Mouse (Mus musculus): ENCODE results near the gene Aebp2. TPM values are rescaled to one million over a fixed set of nuclear protein-coding genes. Genes with fewer than 3 reads are reported as not detected.
A peak's percentile ranks its signal among the peaks of the same experiment; 100 is the strongest.

Aebp2 gene
- total RNA-seq, 2 experiments from 2014 or later, result 29.2 to 30.3 TPM

DNA sequence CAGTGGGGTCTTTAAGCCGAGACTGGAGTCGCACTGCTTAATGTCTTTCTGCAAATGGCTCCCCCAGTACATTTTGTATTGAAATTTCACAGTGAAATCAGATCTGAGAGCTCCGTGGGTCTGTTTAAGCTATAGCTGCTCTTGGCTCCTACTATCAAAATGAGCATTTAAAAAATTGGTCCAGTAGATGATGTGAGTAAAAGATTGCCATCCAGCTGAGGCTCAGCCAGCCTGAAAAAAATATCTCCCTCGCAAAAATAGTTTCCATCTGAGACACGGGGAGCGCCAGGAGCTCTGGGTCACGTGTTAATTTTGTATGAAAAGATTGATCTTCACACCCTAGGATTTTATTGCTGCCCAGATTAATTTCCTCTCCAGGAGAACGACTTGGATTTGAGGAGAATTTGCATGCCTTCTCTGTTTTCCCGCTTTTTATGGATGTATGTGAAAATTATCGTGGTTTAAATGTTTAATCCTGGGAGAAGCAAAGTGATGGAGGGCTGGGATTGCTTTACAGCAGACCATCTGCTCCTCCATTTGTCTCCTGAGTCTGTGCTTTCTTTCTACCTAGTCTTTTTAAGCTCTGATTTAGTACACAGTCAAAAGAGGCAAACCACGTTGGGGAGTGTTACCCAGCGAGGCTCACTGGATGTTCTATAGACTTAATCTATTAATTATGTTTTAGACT lies 73.9 kb downstream of the Aebp2 start:
- DNase-seq, result no peak

DNA sequence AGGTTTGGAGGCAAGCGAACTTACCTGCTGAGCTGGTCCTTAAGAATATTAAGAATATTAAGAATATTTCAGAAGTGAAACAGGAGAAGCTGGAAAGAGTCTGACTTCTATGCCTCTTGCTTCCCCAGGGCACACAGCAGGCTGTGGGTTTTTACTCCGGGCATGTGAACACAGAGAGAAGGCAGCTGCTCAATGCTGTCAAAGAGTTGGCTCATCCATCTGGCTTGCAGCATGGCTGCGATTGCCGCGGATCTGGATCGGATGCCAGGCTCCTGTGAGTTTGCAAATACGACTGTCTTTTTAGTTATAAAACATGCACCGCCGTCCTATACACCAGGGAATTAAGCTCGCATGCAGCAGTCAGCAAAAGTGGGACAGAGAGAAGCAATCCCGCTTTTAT lies 75.5 kb downstream of the Aebp2 start:
- DNase-seq, result peak; percentile 53

DNA sequence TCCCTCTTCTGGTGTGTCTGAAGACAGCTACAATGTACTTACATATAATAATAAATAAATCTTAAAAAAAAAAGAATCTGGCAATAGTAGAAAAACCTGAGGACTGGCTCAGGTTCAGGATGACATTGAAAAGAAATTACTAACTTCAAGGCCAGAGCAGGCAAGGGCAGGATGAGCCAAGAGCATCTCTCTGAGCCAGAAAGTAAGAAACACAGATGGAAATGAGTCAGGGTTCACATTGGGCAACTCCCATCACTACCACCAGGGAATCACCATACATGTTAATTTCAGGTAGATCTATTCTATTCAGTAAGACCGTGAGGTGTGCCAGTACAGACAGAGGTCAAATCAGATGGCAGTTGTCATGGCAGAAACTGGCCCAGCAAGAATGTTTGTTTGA lies 76.1 kb downstream of the Aebp2 start:
- DNase-seq, result no peak

DNA sequence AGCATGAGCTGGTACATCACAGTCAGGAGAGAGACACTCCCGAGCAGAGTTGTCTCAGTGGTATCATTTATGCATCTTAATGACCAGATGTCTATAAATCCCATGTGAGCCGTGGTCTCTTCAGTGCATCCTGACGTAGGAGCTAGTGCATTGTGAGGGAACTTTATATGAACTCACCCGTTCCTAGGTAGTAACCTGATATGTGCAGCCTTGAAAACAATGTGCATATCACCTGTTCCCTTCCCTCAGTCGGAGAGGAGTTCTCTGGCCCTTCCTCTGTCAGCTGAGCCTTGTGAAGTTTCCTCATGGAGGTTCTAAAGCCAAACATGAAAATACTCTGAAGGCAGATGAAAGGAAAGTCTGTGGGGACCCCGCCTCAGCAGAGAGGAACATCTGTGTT lies 78.8 kb downstream of the Aebp2 start:
- DNase-seq, result no peak

DNA sequence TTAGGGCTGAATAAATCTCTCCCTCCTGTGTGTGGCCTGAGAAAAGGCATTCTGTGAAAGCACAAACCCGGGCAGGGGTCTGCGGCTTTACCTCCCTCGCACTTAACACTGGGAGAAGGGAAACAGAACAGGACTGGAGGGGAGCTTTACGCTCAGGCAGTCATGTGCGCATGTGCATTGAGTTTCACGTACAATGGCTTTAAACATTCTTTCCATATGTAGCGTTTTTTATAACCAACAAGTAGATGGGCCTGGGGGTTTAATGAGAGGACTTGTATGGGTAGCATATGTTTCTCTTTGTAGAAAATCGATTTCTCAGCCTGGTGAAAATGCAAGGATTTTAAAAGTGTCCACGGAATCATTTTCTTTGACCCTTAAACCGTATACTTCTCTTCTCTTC lies 82.7 kb downstream of the Aebp2 start:
- DNase-seq, result no peak

DNA sequence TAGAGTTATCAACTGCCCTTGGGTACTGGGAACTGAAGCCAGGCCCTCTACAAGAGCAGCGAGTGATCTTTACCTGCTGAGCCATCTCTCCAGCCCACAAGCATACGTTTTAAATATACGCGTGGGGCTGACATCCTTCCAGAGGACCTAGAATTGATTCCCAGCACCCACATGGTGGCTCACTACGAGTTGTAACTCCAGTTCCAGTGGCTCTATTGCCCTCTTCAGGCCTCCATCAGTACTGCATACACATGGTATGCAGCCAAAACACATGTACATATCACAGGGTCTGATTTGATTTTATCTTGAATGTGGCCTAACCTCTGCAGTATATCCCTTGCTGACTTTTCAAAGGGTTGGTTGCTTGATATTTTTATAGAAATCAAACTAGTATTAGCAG lies 83.6 kb downstream of the Aebp2 start:
- DNase-seq, result no peak

DNA sequence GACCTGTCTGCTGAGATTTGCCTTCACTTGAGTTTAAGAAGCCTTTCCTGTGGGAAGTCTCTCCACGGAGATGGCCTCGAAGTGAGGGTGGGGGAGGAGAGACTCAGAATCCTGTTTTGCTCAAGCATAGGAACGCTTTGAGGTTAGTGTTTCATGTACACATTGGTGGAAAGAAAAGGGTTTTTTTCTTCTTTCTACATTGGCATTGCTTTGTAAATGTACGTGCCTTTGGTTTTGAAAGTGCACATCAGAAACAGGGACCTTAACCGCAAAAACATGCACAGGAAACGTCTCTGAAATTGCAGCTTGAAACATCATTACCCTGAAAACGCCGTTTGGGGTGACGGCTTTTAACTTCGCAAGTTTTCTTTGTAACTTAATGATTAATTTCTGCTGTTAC lies 85.6 kb downstream of the Aebp2 start:
- DNase-seq, result no peak

DNA sequence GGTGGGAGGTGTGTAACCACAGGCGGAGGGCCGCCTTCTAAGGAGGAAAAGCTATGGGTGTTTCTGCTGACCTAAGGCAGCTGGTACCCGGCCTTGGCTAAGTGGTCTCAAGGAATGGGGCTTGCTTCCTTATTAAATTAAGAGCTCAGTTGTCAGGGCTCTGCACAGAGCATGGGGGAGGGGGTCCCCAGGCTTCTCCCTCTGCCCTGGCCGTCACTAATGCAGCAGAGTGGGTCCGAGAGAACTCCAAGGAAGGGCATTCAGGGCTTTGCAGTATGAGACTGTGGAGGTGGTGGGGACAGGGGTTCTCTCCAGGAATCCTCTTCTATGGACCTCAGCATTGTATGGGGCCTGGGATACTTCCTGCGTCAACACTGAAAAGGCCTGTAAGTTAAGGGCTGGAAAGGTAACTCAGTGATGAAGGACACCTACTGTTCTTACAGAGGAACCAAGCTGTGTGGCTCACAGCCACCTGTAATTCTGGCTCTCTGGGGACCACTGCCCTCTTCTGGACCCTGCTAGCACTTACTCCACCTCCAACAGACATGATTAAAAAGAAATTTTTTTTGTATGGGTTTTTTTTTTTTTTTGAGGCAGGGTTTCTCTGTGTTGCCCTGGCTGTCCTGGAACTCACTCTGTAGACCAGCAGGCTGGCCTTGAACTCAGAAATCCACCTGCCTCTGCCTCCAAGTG lies 87.1 kb downstream of the Aebp2 start:
- no peak for DNase-seq

DNA sequence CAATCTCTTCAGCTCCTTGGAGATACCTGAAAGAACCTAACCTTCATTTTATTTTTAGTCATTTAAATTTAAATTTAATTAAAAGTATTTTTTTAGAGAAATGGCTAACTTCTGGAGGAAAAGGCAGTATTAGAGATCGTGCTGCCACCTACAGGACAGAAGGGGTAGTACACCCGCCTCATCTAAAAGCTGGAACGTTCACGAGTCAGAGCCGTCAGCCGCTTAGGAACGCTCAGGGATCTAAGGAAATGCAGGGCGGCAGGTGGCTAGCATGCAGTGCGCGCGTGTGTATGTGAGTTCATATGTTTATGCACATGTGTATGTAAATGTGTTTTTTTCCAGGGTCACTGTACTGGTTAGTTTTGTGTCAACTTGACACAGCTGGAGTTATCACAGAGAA lies 90.3 kb downstream of the Aebp2 start:
- DNase-seq, result no peak

DNA sequence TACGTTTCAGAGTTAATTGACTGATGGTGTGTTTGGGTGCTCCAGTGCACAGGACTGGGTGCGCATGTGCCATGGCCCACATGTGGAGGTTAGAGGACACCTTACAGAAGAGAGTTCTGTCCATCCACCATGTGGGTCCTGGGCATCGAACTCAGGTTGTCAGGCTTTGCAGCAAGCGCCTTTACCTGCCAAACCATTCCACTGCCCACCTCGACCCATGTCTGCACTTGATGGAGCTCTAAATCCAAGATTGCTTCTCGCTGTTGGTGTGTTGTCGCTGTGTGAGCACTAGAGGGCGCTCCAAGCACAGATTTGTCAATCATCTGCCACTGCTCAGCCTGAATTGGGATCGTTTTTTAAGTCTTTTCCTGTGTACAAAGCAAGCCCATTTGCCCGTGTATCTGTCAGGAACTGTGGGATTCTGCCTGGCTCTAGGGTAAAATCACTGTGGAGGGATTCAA lies 92.5 kb downstream of the Aebp2 start:
- DNase-seq, result no peak

DNA sequence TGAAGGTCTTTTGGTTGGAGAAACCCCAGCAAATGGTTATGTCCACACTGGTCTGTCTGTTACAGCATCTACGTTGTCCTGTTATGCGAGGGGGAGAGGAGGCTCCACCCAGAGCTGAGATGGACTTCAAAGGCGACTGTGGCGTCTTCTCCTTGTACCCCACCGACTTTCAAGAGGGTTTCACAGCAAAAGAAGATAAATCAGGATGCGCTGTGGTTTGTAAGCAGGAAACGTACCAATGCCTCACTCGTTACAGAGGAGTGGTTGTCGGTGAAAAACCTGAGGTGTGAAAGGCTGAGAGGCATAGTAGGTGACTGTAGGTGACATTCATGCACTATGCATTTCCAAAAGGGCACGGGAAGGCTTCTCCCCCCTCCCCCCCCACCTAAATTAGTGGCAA lies 99.6 kb downstream of the Aebp2 start:
- DNase-seq, result no peak

Other genes with a start within 250 kb of the Aebp2 start
- gene Plekha5, start 198.6 kb upstream of the Aebp2 start, total RNA-seq (2021), result 1 to 10 TPM; 9.1 to 9.8 TPM
- gene Gm11077, start 106.6 kb downstream of the Aebp2 start, total RNA-seq (2021), result not detected